Mouse (Mus musculus): ENCODE data around the gene Nacad.

Gene Nacad

DNA sequence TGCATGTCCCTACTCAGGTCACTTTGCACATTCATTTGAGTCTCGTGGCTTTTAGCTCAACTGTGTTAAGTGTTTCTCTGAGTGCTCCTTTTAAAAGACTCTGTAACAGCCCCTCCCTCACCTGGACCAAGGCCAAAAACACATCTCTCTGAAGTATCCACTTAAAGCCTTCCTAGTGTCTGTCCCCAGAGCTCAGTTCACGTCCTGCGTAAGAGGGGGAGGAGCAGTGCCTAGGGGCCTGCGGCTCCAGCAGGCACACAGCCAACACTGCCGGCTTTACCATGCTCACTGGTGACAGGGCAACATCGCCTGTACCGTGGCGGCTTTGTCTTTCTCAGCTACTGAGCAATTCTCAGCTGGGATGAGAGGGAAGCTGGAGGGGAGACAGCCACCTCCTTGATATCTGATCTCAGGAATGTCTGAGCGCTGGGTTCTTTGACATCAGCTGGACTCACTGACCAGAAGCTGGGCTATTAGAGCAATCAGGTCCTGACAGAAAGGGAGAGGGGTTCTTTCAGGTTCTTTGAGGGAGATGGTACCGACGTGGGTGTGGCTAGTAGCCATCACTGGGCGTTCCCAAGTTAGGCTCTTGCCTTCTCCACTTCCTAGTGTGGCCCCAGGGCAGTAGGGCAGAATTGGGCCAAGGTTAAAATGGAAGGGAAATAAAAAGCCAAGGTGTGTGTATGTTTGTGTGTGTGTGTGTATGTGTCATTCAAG is 1.8 kb downstream of the Nacad start:
- DNase-seq (ENCODE audit: low read depth, low spot score): no peak

DNA sequence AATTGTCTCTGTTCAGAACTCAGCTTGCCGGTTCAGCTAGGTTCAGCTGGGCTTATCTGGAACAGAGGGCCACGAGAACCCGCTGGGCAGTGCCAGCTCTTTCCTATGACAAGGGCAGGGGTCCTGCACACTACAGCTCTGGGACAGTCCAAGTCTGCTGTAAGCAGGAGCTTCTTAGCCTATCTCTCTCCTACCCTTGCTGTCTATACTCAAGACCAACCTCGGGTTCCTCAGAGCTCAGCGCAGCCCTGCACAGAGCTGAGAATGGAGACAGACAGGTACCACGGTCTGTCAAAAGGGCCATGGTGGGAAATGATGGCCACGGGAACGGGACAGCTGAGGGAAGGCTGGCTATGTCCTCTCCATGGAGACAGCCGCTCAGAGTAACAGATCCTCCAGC is 2.6 kb downstream of the Nacad start:
- no peak for DNase-seq (ENCODE audit: low read depth, low spot score)

DNA sequence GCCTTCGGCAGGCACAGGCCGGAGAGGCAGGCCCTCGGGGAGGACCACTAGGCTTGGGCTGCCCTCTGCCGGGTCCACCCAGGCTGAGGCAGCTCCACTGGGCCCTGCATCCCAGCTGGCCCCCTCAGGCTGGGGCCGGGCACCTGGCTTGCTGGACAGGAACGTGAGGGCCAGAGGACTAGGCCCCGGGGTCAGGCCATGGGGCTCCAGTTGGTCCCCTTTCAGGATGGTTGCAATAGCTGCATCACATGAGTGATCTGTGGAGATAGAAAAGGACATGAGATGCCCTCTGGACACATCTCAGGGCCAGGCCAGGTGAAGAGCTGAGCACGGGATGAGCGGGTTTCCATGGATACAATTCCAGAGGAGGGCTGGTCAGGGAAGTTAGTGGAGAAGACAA is 3.2 kb downstream of the Nacad start:
- no peak for DNase-seq (ENCODE audit: low read depth, low spot score)

DNA sequence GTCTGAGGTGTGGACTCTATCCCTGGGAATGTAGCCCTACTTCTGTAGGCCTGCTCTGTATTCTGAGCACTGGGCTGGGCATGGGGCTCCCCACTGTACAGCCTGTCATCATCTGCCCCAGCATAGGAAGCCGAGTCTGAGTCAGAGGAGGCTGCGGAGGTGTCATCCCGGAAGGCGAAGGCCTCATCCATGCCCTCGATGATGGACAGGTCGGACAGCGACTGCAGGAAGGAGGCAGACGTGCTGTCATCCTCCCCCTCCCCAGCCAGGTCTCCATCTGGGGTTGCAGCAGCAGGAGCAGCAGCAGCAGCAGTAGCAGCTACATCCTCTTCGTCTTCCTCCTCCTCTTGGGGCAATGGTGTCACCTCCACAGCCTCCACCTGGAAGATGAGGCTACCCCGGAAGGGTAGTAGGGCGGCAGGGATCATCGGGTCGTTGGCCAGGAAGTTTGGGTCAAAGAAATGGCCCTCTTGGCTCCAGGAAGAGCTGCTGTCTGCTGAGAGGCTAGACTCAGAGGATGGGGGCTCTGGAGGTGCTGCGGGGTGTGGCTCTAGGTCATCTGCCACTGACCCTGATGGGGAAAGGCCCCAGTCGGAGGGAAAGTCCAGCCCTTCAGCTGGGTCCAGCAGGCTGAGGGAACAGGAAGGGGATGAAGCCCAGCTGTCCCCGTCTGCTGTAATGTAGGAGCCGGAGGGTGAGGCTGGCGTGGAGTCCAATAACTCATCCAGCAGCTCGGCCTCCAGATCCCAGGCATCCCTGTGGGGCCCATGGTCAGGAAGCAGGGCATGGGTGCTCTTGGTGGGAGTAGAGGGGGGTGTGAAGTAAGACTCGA is 4.0 kb downstream of the Nacad start:
- DNase-seq (ENCODE audit: low read depth, low spot score): no peak

DNA sequence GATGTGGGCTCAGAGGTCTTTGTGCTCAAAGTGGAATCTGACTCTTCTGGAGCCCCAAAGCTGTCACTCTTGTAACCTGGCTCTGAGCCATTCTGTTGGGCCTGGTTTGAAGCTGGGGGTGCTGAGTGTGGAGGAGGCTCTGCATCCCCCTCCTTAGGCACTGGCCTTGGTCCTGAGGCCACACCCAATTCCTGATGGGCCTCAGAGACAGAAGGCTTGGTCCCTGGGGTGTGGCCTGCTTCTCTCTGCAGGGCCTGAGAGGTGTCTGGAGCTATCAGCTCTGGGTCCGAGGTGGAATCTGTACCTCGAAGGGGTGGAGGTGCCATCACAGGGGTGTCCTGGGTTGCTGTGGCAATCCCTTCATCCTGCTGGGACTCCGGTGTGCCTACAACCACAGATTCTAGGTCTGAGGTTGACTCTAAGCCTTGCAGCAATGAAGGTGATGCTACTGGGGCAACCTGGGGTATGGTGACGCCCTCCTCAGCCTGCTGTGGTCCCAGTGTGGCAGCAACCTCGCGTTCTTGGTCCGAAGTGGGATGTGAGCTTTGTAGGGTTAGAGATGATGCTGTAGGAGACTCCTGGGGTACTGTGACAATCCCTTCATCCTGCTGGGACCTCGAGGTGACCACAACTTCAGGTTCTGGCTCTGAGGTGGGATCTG is 5.4 kb downstream of the Nacad start:
- DNase-seq (ENCODE audit: low read depth, low spot score): no peak

DNA sequence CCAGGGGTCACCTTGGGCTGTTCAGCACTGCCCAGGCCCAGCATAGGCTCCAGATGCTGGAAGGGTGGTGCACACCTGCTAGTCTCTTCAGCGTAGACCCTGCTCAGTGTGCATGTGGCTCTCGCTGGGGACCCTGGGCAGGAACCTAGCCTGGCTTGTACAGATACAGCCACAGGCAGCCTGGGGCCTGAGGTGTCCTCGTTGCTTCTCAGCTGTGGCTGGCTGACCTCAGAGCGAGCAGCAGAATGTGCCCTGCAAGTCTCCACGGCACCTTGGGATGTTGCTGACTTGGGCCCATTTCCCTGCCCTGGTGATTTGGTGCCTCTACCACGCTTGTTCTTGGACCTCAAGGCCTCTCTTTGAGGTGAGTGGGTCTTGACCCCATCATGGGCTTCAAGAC is 6.0 kb downstream of the Nacad start:
- DNase-seq (ENCODE audit: low read depth, low spot score): no peak

DNA sequence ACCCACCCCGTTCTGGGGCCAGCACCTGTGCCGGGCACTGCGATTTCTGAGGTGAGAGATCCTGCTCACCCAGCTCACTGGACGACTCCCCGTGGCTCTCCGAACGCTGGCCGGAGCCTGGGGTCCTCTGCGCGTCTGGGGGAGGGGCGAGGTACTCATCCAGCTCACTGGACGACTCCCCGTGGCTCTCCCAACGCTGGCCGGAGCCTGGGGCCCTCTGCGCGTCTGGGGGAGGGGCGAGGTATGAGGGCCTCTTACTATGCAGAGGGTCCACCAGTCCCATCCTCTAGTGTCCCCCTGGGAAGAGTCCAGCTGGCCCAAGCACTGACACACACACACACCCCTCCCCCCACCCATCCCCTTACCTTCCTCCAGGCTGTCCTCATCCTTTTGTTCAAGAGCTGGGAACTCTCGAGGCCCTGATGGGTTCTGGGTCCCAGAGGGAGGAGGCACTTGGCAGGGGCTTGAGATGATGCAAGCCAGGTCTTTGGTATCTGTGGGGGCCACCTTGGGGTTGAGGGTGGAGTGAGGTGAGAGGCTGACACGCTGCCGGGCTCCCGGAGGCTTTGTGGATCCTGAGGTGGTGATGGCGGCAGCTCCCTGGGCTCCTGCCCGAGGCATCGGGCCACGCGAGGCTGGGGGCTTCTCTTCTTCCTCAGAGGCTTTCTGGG is 6.7 kb downstream of the Nacad start:
- peak; percentile 14 for DNase-seq (ENCODE audit: low read depth, low spot score)

DNA sequence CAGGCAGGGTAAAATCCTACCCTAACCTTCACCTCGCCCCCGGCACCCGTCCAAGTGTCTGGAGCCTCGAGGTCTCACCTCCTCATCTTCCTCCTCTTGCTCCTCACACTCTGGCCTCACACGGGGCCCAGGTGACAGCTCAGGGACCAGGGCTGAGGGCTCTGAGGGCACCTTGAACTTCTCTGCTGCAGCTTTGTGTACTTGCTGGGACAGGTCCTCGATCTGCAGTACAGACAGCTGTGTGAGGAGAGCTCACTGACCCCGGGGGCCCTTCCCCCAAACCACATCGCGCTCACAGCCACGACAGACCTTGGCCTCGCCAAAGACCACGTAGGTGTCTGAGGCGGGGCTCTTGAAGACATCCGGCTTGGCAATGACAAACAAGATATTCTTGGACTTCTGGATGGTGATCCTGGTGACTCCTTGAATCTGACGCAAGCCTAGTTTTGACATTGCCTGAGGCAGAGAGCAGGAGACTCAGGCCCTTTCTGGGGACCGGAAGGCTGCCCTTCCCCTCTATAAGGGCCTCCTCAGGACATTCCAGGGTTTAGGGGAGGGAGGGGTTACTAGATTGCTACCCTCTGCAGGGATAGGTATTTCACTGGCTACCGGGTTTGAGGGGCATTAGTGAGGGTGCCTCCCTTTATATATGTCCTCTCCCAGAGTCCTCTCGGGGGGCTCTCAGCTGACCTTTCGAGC is 7.5 kb downstream of the Nacad start:
- no peak for DNase-seq (ENCODE audit: low read depth, low spot score)

DNA sequence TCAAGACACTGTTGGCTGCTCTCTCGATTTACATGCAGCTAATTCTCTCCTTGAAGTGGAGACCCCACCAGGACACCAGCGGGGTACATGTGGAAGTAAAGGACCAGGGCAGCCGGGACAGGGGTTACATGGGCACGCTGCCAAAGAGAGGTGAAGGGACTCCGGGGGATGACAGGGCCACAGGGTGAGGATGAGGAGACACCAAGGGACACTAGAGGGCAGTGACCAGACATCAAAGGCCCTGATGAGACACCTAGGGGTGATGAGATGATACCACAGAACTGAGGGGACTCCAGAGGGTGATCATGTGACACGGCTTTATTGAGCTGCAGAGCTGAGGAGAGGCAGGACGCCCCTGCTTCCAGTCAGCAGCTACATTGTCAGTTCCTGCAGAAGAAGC is 8.3 kb downstream of the Nacad start:
- peak; percentile 18 for DNase-seq (ENCODE audit: low read depth, low spot score)

DNA sequence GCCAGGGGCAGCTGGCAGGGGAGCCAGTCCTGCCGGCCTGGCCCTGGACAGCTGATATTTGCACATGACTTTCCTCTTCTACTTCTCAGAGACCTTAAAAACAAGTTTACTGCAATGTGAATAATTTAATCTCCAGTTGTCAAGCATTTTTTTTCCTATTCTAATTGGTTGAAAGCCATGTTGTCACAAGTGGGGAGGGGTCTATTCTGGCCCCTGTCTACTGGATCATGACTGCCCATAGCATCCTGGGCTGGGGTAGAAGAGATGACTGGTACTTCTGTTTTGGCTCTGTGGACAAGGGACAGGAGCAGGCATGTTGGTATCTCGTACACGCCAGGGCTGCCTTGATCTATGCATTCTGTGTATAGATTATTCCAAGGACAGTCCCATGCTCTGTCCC is 9.2 kb downstream of the Nacad start:
- DNase-seq (ENCODE audit: low read depth, low spot score): no peak

DNA sequence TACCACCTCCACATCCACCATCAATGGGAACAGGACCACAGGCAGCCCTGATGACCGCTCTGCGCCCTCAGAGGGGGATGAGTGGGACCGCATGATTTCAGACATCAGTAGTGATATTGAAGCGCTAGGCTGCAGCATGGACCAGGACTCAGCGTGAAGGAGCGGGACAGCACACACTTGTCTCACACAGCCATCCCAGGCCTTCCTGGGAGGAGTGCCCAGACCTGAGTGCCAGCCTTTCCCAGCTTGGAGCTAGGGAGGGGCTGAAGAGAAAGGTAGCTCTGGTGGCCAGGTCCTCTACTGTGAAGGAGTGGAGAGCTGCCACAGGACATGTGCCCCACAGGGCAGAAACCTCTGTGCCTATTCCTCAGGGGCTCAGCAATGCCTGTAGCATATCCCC is 9.6 kb downstream of the Nacad start:
- no peak for DNase-seq (ENCODE audit: low read depth, low spot score)

DNA sequence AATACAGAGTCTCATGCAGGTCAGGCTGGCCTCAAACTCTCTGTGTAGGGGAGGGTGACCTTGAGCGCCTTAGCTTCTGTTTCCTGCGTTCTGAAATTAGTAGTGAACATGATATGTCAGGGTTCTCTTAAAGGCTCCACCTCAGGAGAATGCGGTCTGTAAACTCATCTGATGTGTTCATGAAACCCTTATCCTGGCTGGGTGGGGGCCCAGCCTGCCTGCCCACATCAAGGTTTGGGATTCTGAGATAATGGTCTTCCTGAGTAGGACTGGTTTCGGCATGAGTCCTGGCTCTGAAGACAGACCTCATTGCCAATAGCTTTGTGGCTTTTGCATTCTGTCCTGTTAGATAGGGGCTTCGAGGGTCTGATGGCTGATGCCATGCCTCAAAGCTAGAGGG is 10.5 kb downstream of the Nacad start:
- no peak for DNase-seq (ENCODE audit: low read depth, low spot score)

DNA sequence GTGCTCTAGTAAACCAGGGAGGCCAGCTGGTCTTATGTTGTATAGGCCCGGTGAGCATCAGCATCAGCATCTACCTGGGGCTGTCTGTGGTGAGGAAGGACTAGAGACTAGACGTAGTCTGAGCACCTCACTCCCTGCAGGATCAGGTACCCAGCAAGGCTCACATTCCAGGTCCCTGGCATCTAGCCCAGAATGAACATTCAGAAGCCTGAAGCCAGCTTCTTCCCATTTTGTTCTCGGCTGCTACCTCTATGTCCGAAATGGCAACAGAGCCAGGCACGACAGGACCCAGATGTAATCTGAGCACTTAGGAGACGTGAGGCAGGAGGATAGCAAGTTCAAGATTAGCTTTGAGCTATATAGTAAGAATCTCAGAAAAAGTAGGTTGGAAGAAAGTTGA is 11.0 kb downstream of the Nacad start:
- DNase-seq (ENCODE audit: low read depth, low spot score): no peak

DNA sequence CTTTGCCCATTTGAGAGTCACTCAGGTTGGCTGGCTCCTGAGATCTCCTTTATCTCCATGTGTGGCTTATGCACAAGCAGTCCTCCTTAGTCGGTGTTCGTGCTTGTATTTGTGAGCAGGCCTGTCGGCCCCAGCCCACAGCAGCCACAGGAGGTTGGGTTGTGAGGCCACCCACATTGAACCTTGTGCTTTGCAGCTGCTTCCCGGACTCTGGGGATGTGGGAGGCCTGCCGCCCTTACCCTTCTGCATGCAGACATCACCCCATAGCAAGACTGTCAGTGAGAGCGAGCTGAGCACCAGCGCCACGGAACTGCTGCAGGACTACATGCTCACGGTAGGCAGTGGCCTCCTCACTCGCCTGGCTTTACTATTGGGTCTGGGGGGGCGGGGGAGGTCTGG is 12.4 kb downstream of the Nacad start:
- no peak for DNase-seq (ENCODE audit: low read depth, low spot score)

DNA sequence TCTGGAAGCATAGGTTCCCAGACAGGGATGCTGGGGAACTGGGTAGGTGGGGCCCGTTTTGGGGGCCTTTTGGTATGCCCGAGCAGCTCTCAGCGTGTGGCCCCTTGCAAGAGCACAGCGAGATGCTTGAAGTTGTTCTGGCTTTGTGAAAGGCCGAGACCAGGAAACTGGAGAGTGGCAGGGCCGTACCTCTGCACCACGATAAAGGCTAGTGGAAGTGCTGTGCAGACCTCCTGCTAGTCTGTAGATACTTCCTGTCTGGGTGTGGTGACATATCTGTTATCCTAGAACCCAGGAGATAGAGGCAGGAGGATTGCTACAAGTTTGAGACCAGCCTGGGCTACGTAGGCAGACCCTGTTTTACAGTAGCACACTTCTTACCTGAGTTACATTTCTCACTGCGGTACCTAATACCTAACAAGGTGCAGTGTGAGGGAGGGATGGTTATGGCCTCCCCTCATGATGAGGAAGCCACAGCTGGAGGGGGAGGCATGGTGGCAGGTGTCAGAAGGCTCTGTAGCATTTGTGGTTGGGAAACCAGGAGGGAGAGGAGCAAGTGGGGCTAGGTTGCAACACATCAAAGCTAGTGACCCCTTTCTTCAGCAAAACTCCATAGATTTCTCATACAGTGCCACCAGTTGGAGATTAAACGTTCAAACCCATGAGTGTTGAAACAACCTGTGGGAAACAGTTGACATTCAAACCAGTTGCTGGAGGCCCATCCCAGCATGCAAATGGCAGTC is 14.7 kb downstream of the Nacad start:
- no peak for DNase-seq (ENCODE audit: low read depth, low spot score)

DNA sequence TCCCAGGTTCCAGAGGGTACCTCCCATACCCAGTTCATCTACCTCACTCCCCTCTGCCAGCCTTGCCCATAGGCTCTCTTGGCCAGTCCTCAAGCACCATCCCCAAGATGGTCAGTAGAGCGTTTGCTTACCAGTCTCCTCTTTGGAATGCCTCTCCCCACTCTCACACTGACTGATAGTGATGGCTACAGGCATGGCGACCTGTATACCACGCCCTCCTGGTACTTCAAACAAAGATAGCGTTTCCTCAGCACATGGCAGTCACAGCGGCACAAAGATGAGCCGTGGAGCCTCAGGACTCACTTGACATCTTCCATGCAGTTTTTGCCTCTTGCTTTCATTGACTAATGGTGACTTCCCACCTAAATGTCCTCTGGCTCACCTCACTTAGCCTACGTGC is 16.0 kb downstream of the Nacad start:
- no peak for DNase-seq (ENCODE audit: low read depth, low spot score)

DNA sequence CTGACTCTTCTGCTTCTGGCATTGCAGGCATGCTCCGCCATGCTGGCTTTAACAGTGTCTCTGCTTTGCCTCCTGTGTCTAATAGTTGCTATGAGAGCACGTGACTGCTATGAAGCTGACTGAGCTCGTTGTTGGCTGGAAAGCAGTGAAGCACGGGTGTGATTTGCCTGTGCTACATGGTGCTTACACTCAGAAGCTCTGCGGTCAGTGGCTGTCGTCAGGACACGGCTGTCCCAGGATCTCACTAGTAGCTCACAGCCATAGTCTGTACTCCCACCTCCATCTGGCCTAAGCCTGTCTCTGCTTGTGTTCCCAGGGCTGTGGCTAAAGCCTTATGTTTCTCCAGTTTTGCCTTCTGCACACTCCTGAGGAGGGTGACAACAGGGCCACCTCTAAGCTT is 17.6 kb downstream of the Nacad start:
- no peak for DNase-seq (ENCODE audit: low read depth, low spot score)

DNA sequence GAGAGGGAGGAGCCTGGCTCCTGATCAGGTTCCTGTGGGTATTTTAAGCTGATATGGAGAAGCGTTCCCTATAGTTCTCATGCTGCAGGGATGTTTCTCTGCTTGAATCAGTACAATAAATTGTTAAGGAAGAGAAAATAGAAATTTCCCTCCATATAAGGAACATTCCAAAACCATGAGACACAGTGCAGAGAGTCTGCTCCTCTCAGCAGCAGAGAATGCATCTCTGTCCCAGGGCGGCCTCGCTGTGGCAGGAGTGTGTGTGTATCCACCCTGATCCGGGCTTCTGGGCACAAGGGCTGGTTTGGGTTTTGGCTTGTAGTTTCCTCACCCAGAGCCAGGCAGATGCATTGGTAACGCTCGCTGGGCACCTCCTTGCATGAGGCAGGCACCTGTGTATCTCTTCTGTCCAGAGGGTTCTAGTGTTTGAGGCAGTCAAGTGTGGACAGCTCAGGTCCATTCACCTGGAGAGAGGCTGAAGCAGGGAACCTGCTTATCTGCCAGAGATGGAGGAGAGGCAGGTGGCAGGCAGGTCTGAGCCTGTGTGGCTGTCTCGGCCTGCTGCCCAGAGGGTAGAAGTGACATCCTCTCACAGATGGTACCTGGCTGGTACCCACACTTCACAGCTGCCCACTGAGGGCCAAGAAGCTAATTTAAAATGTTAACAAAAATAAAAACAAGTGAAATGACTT is 18.5 kb downstream of the Nacad start:
- no peak for DNase-seq (ENCODE audit: low read depth, low spot score)

DNA sequence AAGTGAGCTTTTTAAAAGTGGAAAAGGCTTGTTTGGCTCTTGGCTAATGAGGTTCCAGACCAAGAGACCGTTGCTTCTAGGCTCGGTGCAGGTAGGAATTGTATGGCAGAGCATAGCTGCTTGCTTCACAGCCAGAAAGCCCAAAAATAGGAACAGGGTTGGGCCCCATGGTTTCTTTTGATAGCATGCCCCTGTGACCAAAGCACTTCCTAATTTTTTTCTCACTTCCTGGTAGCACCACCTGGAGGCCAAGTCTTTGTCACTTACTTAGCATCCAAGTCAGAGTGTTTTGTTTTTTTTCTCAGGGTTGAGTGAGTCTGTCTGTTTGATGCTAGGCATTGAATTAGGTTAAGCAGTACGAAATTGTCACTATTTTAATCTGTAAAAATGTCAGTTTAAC is 19.2 kb downstream of the Nacad start:
- peak; percentile 45 for DNase-seq (ENCODE audit: low read depth, low spot score)

DNA sequence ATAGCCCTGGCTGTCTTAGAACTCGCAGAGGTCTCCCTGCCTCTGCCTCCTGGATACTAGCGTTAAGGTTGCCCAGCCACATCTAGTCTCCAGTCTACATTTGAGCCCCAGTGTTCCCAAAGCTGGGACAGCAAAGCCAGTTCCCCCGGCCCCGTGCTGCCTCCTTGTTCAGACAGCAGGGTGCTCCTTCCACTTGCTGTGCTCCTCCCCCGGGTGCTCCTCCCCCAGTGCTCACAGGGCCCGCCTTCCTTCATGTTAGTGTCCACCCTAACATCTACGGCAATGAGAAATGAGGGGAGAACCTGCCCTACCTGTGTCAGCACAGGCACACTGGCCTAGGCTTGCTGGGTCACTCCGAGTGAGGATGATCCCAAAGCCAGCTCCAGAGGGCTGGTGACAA is 20.1 kb downstream of the Nacad start:
- DNase-seq (ENCODE audit: low read depth, low spot score): no peak
